Mouse (Mus musculus) ES-E14 (cell line): ENCODE results near the gene Tmem176a.

Source experiments
- HCFC1 ChIP-seq: IDR thresholded peaks from 2 replicates; pipeline ENCODE4 v1.6.1; 2012; ENCODE audit warnings: low read length, inconsistent platforms, borderline replicate concordance; ENCODE audit not compliant: insufficient read depth
- ZC3H11A ChIP-seq: IDR thresholded peaks from 2 replicates; pipeline ENCODE4 v1.6.1; 2012; ENCODE audit warnings: low read depth, mild to moderate bottlenecking, inconsistent platforms, low read length, borderline replicate concordance
- ZNF384 ChIP-seq: IDR thresholded peaks from 2 replicates; pipeline ENCODE4 v1.6.1; 2012; ENCODE audit warnings: low read depth, low read length, inconsistent platforms

DNA sequence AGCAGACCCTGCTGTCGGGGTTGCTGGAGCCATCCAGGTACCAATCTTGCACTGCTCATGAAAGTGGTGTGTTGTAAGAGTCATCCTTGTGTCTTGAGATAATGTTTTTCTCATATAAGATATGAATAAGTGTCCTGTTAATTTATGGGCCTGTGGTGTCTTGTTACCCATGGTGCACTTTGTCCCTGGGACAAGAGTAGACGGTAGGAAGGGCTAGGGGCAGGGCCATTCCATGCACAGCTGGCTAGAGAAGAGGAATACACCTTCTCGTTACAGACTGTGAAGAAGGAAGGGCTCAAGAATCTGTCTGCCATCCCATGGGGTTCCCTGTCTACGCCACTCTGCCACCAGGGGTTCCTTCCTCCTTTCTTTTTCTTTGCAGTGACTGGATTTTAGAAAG, 33.9 kb downstream of the Tmem176a start:
- TF ChIP-seq HCFC1 (no peak), ZC3H11A (no peak), ZNF384 (no peak)
